Mouse (Mus musculus) cerebellum, adult 2 months (tissue): Measurements from ENCODE around the gene Acr. TPM values are rescaled to one million over a fixed set of nuclear protein-coding genes. Genes with fewer than 3 reads are reported as not detected.
A peak's percentile ranks its signal among the peaks of the same experiment; 100 is the strongest.

Experiments used
- DNase-seq, 2 experiments: peaks; one replicate each; pipeline ENCODE4 v3.0.0; 2021
- H3K27ac ChIP-seq: fragments of 200-500 bp; 2 replicates; pipeline ENCODE4 v1.5.1; 2012; ENCODE audit warnings: low read length, control low read depth, inconsistent platforms; ENCODE audit not compliant: insufficient read depth
- H3K27me3 ChIP-seq: fragments of 200-500 bp; 2 replicates; pipeline ENCODE4 v1.6.1; 2012; ENCODE audit warnings: inconsistent platforms, mild to moderate bottlenecking, low read length, moderate library complexity; ENCODE audit not compliant: control insufficient read depth, insufficient read depth
- H3K4me1 ChIP-seq: fragments of 200-500 bp; 2 replicates; pipeline ENCODE4 v1.6.1; 2011; ENCODE audit warnings: low read length; ENCODE audit not compliant: control insufficient read depth, insufficient read depth
- H3K4me3 ChIP-seq: fragments of 200-500 bp; replicated peaks from 2 replicates; pipeline ENCODE3; 2011; ENCODE audit warnings: mild to moderate bottlenecking, low read depth, low read length, control low read depth; ENCODE audit not compliant: insufficient read depth
- CTCF ChIP-seq: fragments of 200-500 bp; IDR thresholded peaks from 2 replicates; pipeline ENCODE4 v1.5.1; 2011; ENCODE audit warnings: low read depth, mild to moderate bottlenecking, control low read depth, low read length, moderate library complexity, borderline replicate concordance; ENCODE audit not compliant: insufficient read depth
- POLR2A ChIP-seq: fragments of 200-500 bp; IDR thresholded peaks from 2 replicates; pipeline ENCODE4 v1.6.1; 2011; ENCODE audit warnings: low read length, control low read depth, borderline replicate concordance; ENCODE audit not compliant: insufficient read depth
- WGBS: fragments of 180-500 bp; shearing (Covaris S2); methylation state at CpG from one replicate; pipeline ENCODE4 v1.1.7; 2018; 5-methylcytosine and 5-hydroxymethylcytosine counted together
- polyA plus RNA-seq: library from polyadenylated mRNA; depleted of rRNA; stranded (reverse); fragments of >200 nt; gene quantifications from 2 replicates; pipeline ENCODE4 v1.2.3, GENCODE M21; 2012; rRNA removed

Acr gene
- polyA plus RNA-seq, 1 experiment: 2.4 TPM

DNA sequence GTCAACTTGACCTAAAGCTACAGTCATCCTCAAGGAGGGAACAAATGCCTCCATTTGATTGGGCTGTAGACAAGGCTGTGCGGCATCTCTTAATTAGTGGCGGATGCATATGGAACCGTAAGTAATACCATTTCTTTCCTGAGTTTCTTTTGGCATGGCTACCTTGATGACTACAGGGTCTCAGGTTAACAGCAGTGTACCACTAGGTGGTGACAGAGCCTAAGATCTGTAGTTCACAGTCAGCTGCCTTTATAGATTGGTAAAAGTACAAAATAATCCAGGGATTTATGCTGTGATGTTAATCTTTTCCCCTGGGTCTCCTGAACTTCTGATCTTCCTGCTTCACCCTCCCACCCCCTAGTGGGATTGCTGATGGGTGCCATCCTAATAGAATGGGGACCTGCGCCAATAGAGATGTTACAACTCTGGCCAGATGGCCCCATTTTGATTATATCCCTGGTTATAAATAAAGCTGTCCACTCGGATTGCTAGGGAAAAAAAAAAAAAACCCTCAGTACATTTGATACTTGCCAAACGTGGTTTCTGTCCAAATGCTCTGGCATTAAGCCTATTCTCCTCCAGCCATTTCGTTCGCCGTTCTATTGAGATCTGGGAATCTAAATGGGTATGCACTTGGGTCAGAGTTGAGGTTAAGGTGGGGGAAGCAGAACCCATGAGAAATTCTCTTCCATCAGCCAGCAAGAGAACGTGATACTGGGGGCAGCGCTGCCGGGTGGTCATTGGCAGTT, 37.9 kb downstream of the Acr start:
- no peak overlapping the region for H3K4me3 ChIP-seq
- TF ChIP-seq POLR2A: no peak
- peak; percentile 4; the same call in 1 of the 2 replicates for TF ChIP-seq CTCF
- H3K4me1 ChIP-seq: no peaks in the 10 kb centered on the region; the same call in 1 of the 2 replicates
- no peak for DNase-seq
- H3K27ac ChIP-seq: no peak overlapping the region
- H3K27me3 ChIP-seq: no peaks in the 10 kb centered on the region
- WGBS: 28% methylated on average over 12 of the region's 12 CpGs

DNA sequence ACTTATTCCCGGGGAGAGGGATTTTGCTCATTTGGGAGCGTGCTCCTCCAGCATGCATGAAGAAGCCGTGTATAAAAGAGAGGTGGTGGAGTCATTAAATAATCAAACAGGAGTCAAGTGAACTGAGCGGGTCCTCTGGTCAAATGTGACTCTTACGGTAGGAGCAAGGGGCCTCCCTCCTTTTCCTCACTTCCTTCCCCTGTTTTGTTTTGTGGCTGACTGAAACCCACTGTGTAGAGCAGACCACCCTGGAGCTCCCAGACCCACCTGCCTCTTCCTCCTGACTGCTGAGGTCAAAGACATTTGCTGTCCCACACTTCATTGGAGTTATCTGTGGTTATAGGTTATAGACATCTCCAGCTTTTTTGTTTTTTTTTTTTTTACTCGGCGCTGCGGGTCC, 39.4 kb downstream of the Acr start:
- Histone ChIP-seq H3K4me3 (no peak overlapping the region), H3K4me1 (no peaks in the 10 kb centered on the region; the same call in 1 of the 2 replicates), H3K27ac (no peak overlapping the region), H3K27me3 (no peaks in the 10 kb centered on the region)
- TF ChIP-seq POLR2A (no peak), CTCF (no peak)
- DNase-seq: no peak
- 93% methylated on average over 8 of the region's 8 CpGs for WGBS

DNA sequence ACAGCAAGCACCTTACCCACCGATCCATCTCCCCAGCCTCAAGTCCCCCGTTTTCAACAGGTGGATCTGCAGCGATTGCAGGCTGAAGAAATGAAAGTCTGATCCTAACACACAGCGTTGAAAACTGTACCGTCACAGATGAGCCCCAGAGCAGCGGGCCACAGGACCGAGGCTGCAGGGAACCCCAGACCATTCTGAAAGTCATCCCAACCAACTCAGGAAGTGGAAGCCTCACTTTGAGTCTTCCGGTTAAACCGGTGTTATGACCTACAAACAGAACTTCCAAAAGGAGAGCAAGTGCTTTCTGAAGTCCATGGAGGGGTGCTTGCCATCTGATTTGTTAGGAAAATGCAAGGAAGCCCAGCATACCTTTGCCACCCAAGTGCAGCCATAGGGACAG, 39.8 kb downstream of the Acr start:
- DNase-seq: no peak
- no peaks in the 10 kb centered on the region; the same call in 1 of the 2 replicates for H3K4me1 ChIP-seq

DNA sequence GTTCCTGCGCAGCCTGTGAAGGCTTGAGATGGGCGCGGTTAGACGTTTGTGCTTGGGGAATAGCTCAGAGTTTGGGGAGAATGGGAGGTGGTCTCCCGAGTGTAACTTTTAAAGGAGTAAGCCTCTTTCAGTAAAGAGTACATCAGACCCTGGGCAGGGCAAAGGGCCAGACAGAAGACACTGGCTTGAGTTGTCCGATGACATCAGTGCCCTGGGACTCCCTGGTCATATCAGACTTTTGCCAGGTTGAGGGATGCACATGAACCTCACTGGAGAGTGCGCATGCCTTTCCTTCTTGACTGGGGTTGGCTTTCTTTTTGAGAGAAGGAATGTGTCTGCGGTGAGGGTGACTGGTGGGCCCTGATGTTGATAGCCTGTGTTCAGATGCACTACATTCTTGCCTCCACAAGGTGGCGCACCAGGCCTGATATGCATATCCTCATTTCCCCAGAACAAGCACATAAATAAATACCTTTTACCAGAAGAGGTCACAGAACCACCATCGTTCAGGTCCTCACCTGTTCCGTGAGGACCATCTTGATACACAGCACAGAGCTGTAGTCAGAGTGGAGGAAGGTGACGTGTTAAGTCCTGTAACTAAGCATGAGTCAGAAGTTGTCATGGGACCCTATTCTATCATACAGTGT, 54.3 kb downstream of the Acr start:
- Histone ChIP-seq H3K27me3 (no peaks in the 10 kb centered on the region), H3K27ac (no peak overlapping the region), H3K4me3 (no peak overlapping the region), H3K4me1 (no peaks in the 10 kb centered on the region)
- WGBS: 75% methylated on average over 12 of the region's 12 CpGs
- no peak for TF ChIP-seq POLR2A
- TF ChIP-seq CTCF: peak; percentile 64
- DNase-seq: peak; percentile 10 to 26

More for the DNA sequence above, 39.8 kb downstream of the Acr start:
- 87% methylated on average over 9 of the region's 9 CpGs for WGBS
- Histone ChIP-seq H3K27ac (no peak overlapping the region), H3K27me3 (no peaks in the 10 kb centered on the region), H3K4me3 (no peak overlapping the region)
- TF ChIP-seq CTCF (no peak), POLR2A (no peak)

DNA sequence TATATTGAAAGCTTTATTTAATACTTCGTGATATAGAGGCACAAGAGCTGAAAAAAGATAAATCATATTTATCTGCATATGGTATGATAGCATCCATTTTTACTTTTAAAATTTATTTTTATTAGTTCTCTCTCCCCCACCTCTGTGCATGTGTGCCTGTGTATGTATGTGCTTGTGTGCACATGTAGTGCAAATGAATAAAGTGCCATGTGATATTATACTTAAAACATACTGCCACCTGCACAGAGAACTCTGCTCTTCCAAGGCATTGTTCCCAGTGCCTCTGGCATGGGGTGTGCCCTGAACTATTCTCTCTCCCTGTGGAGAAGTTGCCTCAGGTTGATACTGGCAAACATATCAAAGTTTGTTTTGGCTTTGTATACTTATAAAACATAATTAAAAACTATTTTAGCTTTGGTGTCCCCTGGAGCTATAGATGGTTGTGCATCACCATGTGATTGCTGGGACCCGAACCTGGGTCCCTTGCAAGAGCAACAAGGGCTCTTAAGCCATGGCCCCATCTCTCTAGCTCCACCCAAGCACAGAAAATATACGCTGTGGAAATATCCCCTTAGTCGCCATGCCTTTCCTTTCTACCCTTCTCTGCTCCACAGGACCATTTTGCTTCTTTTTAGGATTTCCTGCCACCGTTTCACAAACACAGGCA, 55.0 kb downstream of the Acr start:
- Histone ChIP-seq H3K4me3 (no peak overlapping the region), H3K4me1 (no peaks in the 10 kb centered on the region), H3K27me3 (no peaks in the 10 kb centered on the region), H3K27ac (no peak overlapping the region)
- DNase-seq: no peak
- 52% methylated on average over 5 of the region's 5 CpGs for WGBS
- no peak for TF ChIP-seq POLR2A
- no peak for TF ChIP-seq CTCF

DNA sequence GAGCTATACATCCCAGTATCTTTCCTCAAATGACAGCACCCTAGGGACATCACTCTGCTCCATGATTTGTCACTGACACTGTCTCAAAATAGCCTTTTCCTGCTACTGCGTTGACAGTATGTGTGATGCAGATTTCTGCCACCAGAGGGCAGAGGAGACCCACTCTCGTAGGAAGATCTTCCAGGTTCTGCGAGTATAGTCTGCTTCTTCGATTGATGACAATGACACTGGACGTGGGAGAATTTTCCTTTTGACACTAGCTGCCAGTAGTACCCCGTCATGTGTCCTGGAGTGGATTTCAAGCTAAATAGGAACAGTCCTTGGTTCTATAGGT, 55.5 kb downstream of the Acr start:
- no peaks in the 10 kb centered on the region for H3K27me3 ChIP-seq
- H3K4me1 ChIP-seq: no peaks in the 10 kb centered on the region
- peak; percentile 52 to 66 for DNase-seq
- no peak overlapping the region for H3K27ac ChIP-seq
- WGBS: 3% methylated on average over 6 of the region's 6 CpGs
- no peak overlapping the region for H3K4me3 ChIP-seq
- no peak for TF ChIP-seq POLR2A
- TF ChIP-seq CTCF: peak; percentile 92

Other genes starting within 250 kb of the Acr start
- gene Adm2, start 245.6 kb upstream of the Acr start, polyA plus RNA-seq: not detected in 2 replicates
- not detected in 2 replicates for gene Miox, start 233.9 kb upstream of the Acr start, polyA plus RNA-seq
- gene Lmf2, start 212.7 kb upstream of the Acr start, polyA plus RNA-seq: 21.0 and 21.1 TPM in 2 replicates
- 134 and 137 TPM in 2 replicates for gene Ncaph2, start 212.6 kb upstream of the Acr start, polyA plus RNA-seq
- gene Sco2, start 194.5 kb upstream of the Acr start, polyA plus RNA-seq: 59.7 and 60.3 TPM in 2 replicates
- gene Tymp, start 191.3 kb upstream of the Acr start, polyA plus RNA-seq: 5.5 and 5.7 TPM in 2 replicates
- 18.3 and 24.4 TPM in 2 replicates for gene Odf3b, start 189.0 kb upstream of the Acr start, polyA plus RNA-seq
- gene Klhdc7b, start 183.4 kb upstream of the Acr start, polyA plus RNA-seq: 2.6 and 2.9 TPM in 2 replicates
- not detected in 2 replicates for gene Syce3, start 157.8 kb upstream of the Acr start, polyA plus RNA-seq
- 7.8 and 8.2 TPM in 2 replicates for gene Cpt1b, start 142.5 kb upstream of the Acr start, polyA plus RNA-seq
- gene C730034F03Rik, start 138.7 kb upstream of the Acr start, polyA plus RNA-seq: 4.2 and 4.7 TPM in 2 replicates
- 0.15 and 0.51 TPM in 2 replicates for gene Gm44502, start 138.6 kb upstream of the Acr start, polyA plus RNA-seq
- gene Chkb, start 138.4 kb upstream of the Acr start, polyA plus RNA-seq: 101 and 102 TPM in 2 replicates
- gene Mapk8ip2, start 114.4 kb upstream of the Acr start, polyA plus RNA-seq: 192 and 195 TPM in 2 replicates
- 39.2 and 40.9 TPM in 2 replicates for gene Arsa, start 90.9 kb upstream of the Acr start, polyA plus RNA-seq
- gene Shank3, start 68.7 kb upstream of the Acr start, polyA plus RNA-seq: 84.7 and 97.2 TPM in 2 replicates
- gene Rabl2, start 23.6 kb downstream of the Acr start, polyA plus RNA-seq: 79.8 and 83.4 TPM in 2 replicates